Mouse (Mus musculus): ENCODE measurements around the gene Gm5426. TPM values are rescaled to one million over a fixed set of nuclear protein-coding genes. Genes with fewer than 3 reads are reported as not detected.

Gene Gm5426
- polyA plus RNA-seq, 1 experiment, result not detected

DNA sequence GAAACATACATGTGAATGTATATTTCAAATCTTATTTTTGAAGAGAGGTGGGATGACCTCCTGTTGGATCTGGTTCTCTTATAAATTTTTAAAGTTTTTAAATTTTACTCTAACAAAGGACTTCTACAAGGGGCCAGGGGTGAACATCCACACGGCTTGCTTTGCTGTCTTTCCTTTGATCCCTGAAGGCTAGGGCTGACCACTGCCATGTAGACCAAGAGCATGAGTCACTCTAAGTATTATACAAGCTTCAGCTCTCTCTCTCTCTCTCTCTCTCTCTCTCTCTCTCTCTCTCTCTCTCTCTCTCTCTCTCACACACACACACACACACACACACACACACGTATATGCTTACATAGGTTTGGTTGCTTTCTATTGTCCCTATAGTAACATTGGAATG is 48.6 kb downstream of the Gm5426 start:
- H3K27ac ChIP-seq (ENCODE audit: insufficient read depth, low read length), result no peak overlapping the region
- no peak for TF ChIP-seq POLR2A (IDR thresholded peaks at IDR 0.05; ENCODE audit: extremely low read depth, insufficient read depth, low read length)
- no peak for TF ChIP-seq CTCF (IDR thresholded peaks at IDR 0.05; ENCODE audit: extremely low read depth, insufficient read depth, low read length)
- H3K4me3 ChIP-seq (ENCODE audit: insufficient read depth, low read length), result no peak overlapping the region
- no peaks in the 10 kb centered on the region for H3K4me1 ChIP-seq (ENCODE audit: control insufficient read depth, insufficient read depth, low read length)

DNA sequence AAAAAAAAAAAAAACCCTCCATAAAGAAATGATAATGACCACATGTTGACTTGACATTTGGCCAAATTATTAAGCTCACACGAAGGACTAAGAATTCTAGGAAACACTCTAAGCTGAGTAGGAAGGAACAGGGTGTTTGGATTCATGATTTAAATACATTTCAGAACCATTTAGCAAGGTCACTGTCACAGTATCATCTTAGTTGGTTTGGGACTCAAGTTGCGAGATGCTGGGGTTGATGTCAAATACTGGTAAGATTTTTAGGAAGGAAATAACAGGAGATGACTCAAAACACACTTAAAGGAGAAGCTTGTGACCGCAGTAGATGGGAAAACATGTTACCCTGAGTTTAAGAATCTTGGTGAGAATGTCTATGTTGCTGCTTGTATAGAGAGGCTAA is 49.2 kb downstream of the Gm5426 start:
- no peaks in the 10 kb centered on the region for H3K4me1 ChIP-seq (ENCODE audit: control insufficient read depth, insufficient read depth, low read length)
- no peak overlapping the region for H3K4me3 ChIP-seq (ENCODE audit: insufficient read depth, low read length)
- no peak overlapping the region for H3K27ac ChIP-seq (ENCODE audit: insufficient read depth, low read length)
- TF ChIP-seq CTCF (IDR thresholded peaks at IDR 0.05; ENCODE audit: extremely low read depth, insufficient read depth, low read length) (no peak), POLR2A (IDR thresholded peaks at IDR 0.05; ENCODE audit: extremely low read depth, insufficient read depth, low read length) (no peak)

Other genes with a start within 250 kb of the Gm5426 start
- 14.5 and 15.0 TPM in 2 replicates for gene Eea1, start 196.0 kb upstream of the Gm5426 start, polyA plus RNA-seq (2012; rRNA removed)